Mouse (Mus musculus): ENCODE results near the gene Gm20481. TPM values are rescaled to one million over a fixed set of nuclear protein-coding genes. Genes with fewer than 3 reads are reported as not detected.
A peak's percentile ranks its signal among the peaks of the same experiment; 100 is the strongest.
"Not testable (repeated sequence)": the region's sequence is repeated elsewhere in the genome, so short reads cannot be mapped to it uniquely, and the experiment has no call there.

The Gm20481 gene
- polyA plus RNA-seq, 2 experiments from 2014 or later = not detected

DNA sequence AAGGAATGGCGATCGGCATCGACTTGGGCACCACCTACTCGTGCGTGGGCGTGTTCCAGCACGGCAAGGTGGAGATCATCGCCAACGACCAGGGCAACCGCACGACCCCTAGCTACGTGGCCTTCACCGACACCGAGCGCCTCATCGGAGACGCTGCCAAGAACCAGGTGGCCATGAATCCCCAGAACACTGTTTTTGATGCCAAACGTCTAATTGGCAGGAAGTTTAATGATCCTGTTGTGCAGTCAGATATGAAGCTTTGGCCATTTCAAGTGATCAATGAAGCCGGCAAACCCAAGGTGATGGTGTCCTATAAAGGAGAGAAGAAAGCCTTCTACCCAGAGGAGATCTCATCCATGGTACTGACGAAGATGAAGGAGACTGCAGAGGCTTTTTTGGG lies 7.3 kb downstream of the Gm20481 start:
- ATAC-seq = no peak

DNA sequence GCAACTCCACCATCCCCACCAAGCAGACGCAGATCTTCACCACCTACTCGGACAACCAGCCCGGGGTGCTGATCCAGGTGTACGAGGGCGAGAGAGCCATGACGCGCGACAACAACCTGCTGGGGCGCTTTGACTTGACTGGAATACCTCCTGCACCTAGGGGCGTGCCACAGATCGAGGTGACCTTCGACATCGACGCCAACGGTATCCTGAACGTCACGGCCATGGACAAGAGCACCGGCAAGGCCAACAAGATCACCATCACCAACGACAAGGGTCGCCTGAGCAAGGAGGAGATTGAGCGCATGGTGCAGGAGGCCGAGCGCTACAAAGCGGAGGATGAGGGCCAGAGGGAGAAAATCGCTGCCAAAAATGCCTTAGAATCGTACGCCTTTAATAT lies 8.5 kb downstream of the Gm20481 start:
- no peak for ATAC-seq

- no peak for ATAC-seq
Observed at GRCm38 (mm10) chr17:34979631-34980030, 9.9 kb downstream of the Gm20481 start.

GRCm38 (mm10) chr17:34980655-34981054 lies 10.9 kb downstream of the Gm20481 start:
- ATAC-seq = peak; percentile 45

DNA sequence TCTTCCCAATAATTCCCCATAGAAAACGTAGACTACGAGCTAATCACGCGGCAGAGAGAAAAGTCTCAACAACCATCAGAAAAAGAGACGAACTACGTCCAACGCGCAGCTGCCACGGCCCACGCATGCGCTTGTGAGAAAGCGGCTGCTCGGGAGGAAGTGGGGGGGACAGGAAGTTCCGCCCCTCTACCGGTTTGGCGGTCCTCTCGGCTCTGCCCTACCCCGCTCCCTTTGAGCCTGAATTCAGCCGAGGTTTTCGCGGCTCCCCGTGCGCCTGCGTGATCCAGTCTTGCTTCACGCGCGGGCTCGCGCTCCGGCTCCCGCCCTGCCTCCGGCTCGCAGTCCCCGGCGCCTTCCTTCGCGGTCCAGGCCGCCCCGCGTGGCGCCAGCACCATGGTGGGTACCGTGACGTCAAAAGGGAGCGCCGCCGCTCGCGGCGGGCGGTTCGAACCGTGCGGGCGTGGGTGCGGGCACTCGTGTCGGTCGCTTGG lies 12.0 kb downstream of the Gm20481 start, which contains the start of gene Lsm2:
Lsm2 (plus strand) TSS at position 173 of the 491 bp plus-strand sequence.
- peak; percentile 86 for ATAC-seq

DNA sequence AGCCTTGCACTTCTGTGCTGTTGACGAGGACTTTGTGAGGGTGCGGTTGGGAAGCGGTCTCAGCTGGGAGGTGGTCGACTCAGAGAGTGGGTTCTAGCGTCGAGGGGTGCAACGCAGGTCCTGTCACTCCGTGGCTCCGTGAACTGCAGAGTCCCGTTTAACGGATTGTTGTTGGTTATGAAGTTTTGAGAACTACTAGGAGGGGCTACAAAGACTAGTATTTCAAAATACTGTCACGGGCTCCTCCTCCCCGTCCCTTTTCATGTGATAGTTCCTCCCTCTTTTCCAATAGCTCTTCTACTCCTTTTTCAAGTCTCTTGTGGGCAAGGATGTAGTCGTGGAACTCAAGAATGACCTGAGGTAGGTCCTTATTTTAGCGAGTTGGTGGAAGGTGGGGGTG lies 12.6 kb downstream of the Gm20481 start:
- ATAC-seq = no peak

- ATAC-seq = no peak
Observed at GRCm38 (mm10) chr17:34984218-34984617, 14.5 kb downstream of the Gm20481 start.

DNA sequence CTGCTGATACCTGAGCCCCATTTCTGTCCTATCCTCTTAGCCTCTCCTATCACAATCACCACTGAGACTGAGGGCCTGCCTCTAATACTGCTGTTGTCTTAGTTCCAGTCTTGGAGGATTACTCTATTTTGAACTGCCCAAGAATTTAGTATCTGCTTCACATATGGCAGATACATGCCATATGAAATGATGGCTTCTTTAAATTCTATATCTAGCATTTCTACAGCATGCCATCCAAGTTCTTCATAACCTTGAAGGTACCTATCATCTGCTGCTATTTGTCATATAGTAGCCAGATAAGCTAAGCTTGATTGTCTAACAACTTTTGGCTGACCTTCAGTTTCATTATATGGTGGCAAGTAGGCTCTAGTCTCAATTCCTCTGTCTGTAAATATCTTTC lies 25.0 kb downstream of the Gm20481 start:
- ATAC-seq = no peak

GRCm38 (mm10) chr17:34995192-34995591 lies 25.5 kb downstream of the Gm20481 start:
- ATAC-seq = not testable (repeated sequence)

- not testable (repeated sequence) for ATAC-seq
Observed at GRCm38 (mm10) chr17:34995927-34996326, 26.2 kb downstream of the Gm20481 start.

DNA sequence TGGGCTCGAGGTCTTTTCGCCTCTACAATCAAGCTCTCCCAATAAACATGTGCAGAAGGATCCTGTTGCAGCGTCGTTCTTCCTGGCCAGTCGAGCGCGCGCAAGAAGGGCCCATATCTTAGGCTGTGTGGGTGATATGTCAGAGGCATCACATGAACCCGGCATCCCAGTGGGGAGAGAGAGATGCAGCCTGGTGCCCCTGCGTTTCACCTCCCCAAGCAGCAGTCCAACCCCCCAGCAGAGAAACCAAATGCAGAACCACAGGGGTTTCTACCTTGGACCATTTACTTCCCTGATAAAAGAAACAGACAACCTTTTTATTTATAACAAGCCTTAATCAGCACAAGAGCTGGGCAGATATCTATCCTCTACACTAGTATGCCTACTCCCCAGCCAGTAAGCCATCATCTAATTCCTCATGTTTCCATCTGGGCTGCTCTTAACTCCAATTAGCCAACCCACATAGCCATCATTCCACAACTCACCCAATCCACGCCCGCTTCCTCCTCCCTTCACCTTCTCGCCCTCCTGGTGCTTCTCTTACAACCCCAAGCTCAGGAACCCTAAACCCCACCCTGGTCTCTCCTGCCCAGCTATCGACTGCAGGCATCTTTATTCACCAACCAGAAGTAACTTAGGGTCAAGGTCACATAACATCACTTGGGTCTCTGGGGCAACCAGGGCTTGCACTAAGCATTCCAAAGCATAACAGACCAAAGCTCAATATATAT lies 26.9 kb downstream of the Gm20481 start:
- ATAC-seq = no peak

GRCm38 (mm10) chr17:34997142-34997483 lies 27.4 kb downstream of the Gm20481 start:
- no peak for ATAC-seq

GRCm38 (mm10) chr17:34998526-34999430 lies 29.1 kb downstream of the Gm20481 start:
- ATAC-seq = no peak

GRCm38 (mm10) chr17:34999871-35000716 lies 30.4 kb downstream of the Gm20481 start:
- peak; percentile 32 for ATAC-seq

GRCm38 (mm10) chr17:35000717-35001451 lies 31.2 kb downstream of the Gm20481 start, which contains the start of gene Vars:
Gene Vars, plus strand, starts transcription at chr17:35000987.
- peak; percentile 59 for ATAC-seq

- peak; percentile 5 for ATAC-seq
Observed at GRCm38 (mm10) chr17:35001452-35002152, 31.9 kb downstream of the Gm20481 start.

DNA sequence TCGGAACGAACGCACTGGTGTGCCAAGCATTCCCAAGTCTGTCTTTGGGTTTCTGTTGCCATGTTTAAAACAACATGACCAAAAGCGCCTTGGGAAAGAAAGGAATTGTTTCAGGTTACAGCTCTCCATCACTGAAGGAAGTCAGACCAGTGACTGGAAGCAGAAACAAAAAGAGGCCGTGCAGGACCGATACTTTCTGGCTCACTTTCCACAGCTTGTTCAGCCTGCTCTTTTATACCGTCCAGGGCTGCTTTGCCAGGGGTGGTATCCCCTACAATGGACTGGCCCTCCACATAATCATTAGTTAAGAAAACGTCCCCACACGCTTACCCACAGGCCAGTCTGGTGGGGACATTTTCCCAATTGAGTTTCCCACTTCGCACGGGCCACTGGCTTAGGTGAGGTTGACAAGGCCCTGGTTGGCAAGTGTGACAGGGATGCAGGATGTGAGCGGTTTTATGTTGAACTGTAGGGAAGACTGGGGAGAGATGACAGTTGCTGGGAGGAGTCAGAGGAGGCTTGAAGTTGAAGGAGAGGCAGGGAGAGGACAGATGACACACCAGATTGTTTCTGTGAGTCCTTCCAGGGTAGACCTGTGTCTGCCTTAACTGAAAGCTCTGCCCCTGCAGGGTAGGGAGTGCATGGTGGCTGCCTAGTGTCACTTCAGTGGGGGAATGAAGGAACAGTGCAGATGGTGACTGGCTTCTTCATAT lies 32.6 kb downstream of the Gm20481 start:
- no peak for ATAC-seq

- no peak for ATAC-seq
Observed at GRCm38 (mm10) chr17:35003022-35003838, 33.5 kb downstream of the Gm20481 start.

GRCm38 (mm10) chr17:35004075-35004717 lies 34.5 kb downstream of the Gm20481 start:
- no peak for ATAC-seq

Measured in activated CD4-positive, CD25-positive, alpha-beta regulatory T cell, adult 4 months (primary cell).